Mouse (Mus musculus) ES-Bruce4 (cell line): ENCODE results near the gene Slc23a2.

Experiments used
- CTCF ChIP-seq: IDR thresholded peaks from one replicate; pipeline ENCODE4 v1.8.1; 2011; ENCODE audit warnings: low read depth, low read length
- EP300 ChIP-seq: IDR thresholded peaks from 2 replicates; pipeline ENCODE4 v1.6.1; 2011; ENCODE audit warnings: low read depth, low read length; ENCODE audit not compliant: insufficient read depth
- POLR2A ChIP-seq: IDR thresholded peaks from one replicate; pipeline ENCODE4 v1.8.1; 2011; ENCODE audit warnings: low read length; ENCODE audit not compliant: insufficient read depth

DNA sequence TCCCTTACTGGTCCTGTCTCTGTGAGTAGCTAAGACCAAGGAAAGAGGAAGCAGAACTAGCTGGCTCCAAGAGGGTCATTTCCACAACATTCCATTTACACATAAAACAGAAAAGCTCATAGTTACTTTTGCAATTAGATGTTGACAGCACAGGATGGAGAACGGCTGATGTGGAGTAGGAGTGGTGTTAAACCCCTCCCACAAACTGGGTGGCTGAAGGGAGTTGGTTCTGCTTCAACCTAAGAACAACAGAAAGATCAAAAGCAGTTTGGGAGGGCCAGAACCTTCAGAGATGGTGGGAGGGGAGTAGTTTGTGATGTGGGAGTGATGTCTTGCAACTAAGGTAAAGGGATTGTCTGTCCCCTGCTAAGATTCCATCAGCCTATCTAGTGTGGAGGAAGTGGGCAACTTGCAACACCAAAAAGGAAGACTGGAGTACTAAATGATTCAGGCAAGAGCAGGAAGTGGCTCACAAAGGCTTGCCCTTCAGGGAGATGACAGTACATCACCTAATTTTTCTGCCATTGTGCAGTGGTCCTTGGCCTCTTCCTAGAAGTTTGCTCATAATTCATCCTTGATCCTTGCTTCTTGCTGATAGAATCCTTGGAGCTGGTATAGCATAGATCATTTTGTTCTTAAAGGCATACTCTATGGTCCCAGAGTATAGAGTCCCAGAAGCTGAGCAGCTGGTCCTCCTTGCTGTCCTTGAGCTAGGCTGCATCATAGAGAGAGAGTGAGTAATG is 35.7 kb upstream of the Slc23a2 start:
- TF ChIP-seq EP300, result no peak
- TF ChIP-seq POLR2A, result no peak
- TF ChIP-seq CTCF, result no peak
